Mouse (Mus musculus): ENCODE results near the gene Clps. TPM values are rescaled to one million over a fixed set of nuclear protein-coding genes. Genes with fewer than 3 reads are reported as not detected.

The Clps gene
- polyA plus RNA-seq (2012; rRNA removed) = 0.42 and 11.9 TPM in 2 replicates

DNA sequence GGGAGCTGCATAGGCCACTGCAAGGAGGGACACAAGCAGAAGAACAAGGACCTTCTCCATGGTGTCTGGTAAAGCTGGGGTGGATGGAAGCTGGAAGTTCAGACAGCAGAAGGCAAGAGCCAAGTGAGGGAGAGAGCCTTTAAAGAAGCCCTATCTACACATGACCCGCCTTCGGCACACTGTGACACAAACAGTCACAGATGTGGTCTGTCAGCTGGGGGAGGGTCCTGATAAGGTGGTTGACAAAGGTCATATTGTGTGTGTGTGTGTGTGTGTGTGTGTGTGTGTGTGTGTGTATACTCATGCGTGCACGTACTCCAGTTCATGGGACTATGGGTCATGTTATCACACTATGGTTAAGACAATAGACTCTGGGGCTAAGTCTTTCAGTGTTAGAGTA, at the start of gene Clps:
TSS of gene Clps (minus strand) at position 169 of the 400 bp plus-strand sequence.

DNA sequence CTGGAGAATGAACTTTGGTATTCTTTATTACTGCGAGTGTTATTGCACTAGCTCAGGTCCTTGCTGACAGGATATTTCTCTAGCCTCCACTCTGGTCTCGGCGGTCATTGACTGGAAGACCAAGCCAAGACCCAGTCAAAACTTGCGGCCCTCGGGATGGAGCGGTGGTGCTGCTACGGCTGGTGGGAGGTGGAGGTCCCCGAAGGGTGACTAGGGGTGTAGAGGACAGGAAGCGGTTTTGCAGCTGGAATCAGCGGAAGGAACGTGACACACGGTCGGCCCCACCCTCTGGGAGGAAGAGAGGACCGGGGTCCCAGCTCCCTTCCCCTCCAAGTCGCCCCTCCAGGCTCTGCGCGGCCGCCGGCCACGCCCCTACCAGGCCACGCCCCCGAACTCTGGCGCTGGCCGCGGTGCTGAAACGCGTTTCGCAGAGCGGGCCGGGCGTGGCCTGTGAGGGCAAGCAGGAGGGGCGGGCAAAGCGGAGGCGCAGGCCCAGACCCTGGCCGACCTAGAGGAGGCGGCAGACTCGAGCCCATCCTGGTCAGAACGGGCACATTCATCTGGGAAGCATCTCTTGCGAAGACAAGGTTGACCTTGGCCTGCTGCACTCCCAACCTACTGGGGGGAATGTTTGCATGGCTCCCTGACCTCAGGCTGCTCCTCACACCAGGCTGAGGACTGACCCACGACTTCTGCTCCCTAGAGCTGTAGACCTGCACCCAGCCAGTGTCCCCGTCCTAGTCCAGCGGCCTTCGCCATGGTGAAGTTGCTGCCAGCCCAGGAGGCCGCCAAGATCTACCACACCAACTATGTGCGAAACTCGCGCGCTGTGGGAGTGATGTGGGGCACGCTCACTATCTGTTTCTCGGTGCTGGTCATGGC, 14.9 kb upstream of the Clps start, which contains the start of gene Lhfpl5:
TSS of gene Lhfpl5 (plus strand) at position 398 of the 882 bp plus-strand sequence.

DNA sequence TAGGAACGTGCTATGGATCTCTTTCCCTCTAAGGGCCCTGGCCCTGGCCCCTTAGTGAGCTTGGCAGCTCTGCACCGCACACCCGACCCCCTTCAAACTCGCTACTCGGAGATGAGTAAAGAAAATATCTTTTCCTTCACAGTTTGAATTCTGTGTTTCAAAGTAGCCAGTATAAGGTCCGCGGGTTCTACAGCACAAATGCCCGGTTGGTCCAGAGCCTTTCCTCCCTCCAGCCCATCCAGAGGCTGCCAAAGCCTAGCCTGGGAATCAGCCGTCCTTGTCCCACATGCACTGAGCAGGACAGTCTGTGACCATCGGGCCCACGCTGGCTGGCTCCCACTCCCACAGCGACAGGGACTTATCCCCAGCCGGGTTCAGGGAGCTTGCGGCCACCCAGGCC, 11.5 kb downstream of the Clps start, which contains the start of gene Clpsl2:
TSS of gene Clpsl2 (plus strand) at position 301 of the 400 bp plus-strand sequence.

DNA sequence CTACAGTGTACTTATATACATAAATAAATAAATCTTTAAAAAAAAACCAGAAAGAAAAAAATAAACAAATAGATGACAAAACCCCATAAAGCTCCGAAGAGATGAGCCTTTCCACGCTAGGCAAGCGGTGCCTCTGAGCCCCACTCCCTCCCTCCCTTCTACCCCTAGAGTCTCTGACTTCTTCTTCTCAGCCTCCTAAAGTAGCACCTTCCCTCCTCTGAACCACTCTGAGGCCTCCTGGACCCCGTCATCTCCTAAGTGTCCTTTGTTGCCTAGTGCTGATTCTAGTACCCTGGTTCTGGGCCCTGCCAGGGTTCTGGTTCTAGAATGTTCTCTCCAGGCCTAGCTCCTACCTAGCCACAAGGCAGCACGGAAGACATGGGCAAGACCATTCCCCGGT, 30.1 kb downstream of the Clps start, which contains the start of gene Armc12:
TSS of gene Armc12 (plus strand) at position 301 of the 400 bp plus-strand sequence.

DNA sequence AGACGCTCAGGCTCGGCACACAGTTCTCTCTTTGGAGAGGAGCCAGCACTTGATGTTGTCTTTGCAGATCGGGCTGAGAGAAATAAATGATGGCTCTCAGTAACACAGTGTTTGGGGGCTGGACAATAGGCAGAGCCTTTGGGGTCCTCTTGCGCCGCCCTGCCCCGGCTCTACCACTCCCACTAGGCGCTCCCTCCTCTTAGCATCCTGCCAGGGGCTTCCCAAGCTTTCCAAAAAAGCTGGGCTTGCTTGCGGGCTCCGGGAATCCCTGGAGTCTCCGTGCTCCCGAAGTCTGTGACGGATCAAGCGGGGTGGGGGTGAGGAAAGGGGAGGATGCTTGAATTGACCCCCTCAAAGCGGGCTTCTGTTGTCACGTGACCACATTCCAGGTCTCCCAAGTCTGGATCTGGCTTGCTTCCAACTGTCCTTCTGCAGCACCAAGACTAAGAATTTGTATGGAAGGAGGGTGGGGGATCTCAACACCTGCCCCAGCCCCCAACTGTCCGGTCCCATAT, 43.1 kb downstream of the Clps start, which contains the start of gene Fkbp5:
TSS of gene Fkbp5 (minus strand) at position 87 of the 515 bp plus-strand sequence.

Other genes with a start within 250 kb of the Clps start
- gene Fance, start 247.2 kb downstream of the Clps start, polyA plus RNA-seq (2012; rRNA removed) = 3.1 and 3.8 TPM in 2 replicates
- gene Rpl10a, start 232.3 kb downstream of the Clps start, polyA plus RNA-seq (2012; rRNA removed) = 1,580 and 2,072 TPM in 2 replicates
- gene Tead3, start 209.9 kb downstream of the Clps start, polyA plus RNA-seq (2012; rRNA removed) = 2.5 and 2.8 TPM in 2 replicates
- 0.06 and 0.18 TPM in 2 replicates for gene Tulp1, start 195.5 kb downstream of the Clps start, polyA plus RNA-seq (2012; rRNA removed)
- 47.2 and 52.1 TPM in 2 replicates for gene Fkbp5, start 43.2 kb downstream of the Clps start, polyA plus RNA-seq (2012; rRNA removed)
- 0.08 and 0.12 TPM in 2 replicates for gene Armc12, start 30.0 kb downstream of the Clps start, polyA plus RNA-seq (2012; rRNA removed)
- gene Clpsl2, start 11.4 kb downstream of the Clps start, polyA plus RNA-seq (2012; rRNA removed) = not detected in 2 replicates
- not detected in 2 replicates for gene Lhfpl5, start 14.9 kb upstream of the Clps start, polyA plus RNA-seq (2012; rRNA removed)
- gene Srpk1, start 61.9 kb upstream of the Clps start, polyA plus RNA-seq (2012; rRNA removed) = 11.8 and 14.0 TPM in 2 replicates
- 0.60 and 0.66 TPM in 2 replicates for gene Slc26a8, start 129.5 kb upstream of the Clps start, polyA plus RNA-seq (2012; rRNA removed)
- 41.7 and 50.1 TPM in 2 replicates for gene Mapk14, start 130.6 kb upstream of the Clps start, polyA plus RNA-seq (2012; rRNA removed)
- gene AC170998.1, start 165.3 kb upstream of the Clps start, polyA plus RNA-seq (2012; rRNA removed) = 0.17 and 0.30 TPM in 2 replicates
- gene Mapk13, start 208.5 kb upstream of the Clps start, polyA plus RNA-seq (2012; rRNA removed) = 15.2 and 19.5 TPM in 2 replicates
- gene Brpf3, start 240.3 kb upstream of the Clps start, polyA plus RNA-seq (2012; rRNA removed) = 48.5 and 53.0 TPM in 2 replicates